Mouse (Mus musculus) liver, embryonic 14.5 days (tissue): Measurements from ENCODE around the gene Ptpn5.

Experiments used
- CTCF ChIP-seq: IDR thresholded peaks from 2 replicates; pipeline ENCODE4 v1.5.1; 2016; ENCODE audit warnings: antibody characterized with exemption, low read depth, control low read depth
- EP300 ChIP-seq: IDR thresholded peaks from 2 replicates; pipeline ENCODE4 v1.6.1; 2016; ENCODE audit warnings: antibody characterized with exemption, low read depth

DNA sequence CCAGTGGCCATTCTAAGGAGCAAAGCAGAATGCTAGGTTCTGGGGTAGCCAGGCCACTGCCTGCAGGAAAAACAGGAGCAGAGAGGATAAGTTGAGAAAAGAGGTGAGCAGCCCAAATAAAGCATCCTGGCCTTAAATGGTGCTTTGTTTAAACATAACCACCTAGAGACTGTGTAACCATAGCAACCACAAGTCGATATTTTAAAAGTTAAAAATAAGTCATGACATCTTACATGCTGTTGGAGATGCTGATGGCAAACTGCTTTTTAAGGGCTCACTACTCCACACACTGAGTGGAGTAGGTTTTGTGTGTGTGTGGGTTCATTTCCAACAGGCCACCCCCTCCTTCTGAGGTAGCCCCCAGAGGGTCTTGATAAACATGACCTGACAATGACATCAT is 48.4 kb downstream of the Ptpn5 start:
- no peak for TF ChIP-seq EP300
- TF ChIP-seq CTCF, result no peak
